Mouse (Mus musculus): ENCODE data around the gene Cmtm8. TPM values are rescaled to one million over a fixed set of nuclear protein-coding genes. Genes with fewer than 3 reads are reported as not detected.

Gene Cmtm8
- polyA plus RNA-seq, 1 experiment from 2014 or later = 25.3 TPM

- Histone ChIP-seq H3K27me3 (no peaks in the 10 kb centered on the region), H3K27ac (replicated peaks) (no peak overlapping the region), H3K9ac (no peak overlapping the region), H3K4me1 (peaks cover 33% of the 10 kb centered on the region), H3K36me3 (peaks cover 12% of the 10 kb centered on the region), H3K9me3 (replicated peaks) (no peaks in the 10 kb centered on the region), H3K4me2 (replicated peaks) (no peak overlapping the region), H3K4me3 (replicated peaks) (no peak overlapping the region)
- 85% methylated on average over 7 of the region's 7 CpGs for WGBS
- no peak for ATAC-seq (ENCODE audit: insufficient number of reproducible peaks, low FRiP score, low TSS enrichment, low read depth)
These were observed 72.4 kb downstream of the Cmtm8 start for GRCm38 (mm10) chr9:114771565-114771964.

- H3K27ac ChIP-seq (replicated peaks) = no peak overlapping the region
- 75% methylated on average over 4 of the region's 4 CpGs for WGBS
These were observed 73.7 kb downstream of the Cmtm8 start for GRCm38 (mm10) chr9:114770224-114770623.

GRCm38 (mm10) chr9:114768066-114768465, 75.9 kb downstream of the Cmtm8 start:
- no peak overlapping the region for H3K4me2 ChIP-seq (replicated peaks)
- WGBS = 44% methylated on average over 10 of the region's 10 CpGs
- H3K27me3 ChIP-seq = no peaks in the 10 kb centered on the region
- no peaks in the 10 kb centered on the region for H3K9me3 ChIP-seq (replicated peaks)
- H3K9ac ChIP-seq = no peak overlapping the region
- no peak overlapping the region for H3K4me3 ChIP-seq (replicated peaks)
- H3K36me3 ChIP-seq = peaks cover 12% of the 10 kb centered on the region
- peak overlapping the region; percentile 87 for H3K27ac ChIP-seq (replicated peaks)
- ATAC-seq (ENCODE audit: insufficient number of reproducible peaks, low FRiP score, low TSS enrichment, low read depth) = no peak
- H3K4me1 ChIP-seq = peaks cover 19% of the 10 kb centered on the region

More at GRCm38 (mm10) chr9:114770224-114770623, 73.7 kb downstream of the Cmtm8 start:
- no peaks in the 10 kb centered on the region for H3K27me3 ChIP-seq
- ATAC-seq (ENCODE audit: insufficient number of reproducible peaks, low FRiP score, low TSS enrichment, low read depth) = no peak
- H3K9ac ChIP-seq = no peak overlapping the region
- H3K36me3 ChIP-seq = peaks cover 12% of the 10 kb centered on the region
- no peak overlapping the region for H3K4me3 ChIP-seq (replicated peaks)
- H3K9me3 ChIP-seq (replicated peaks) = no peaks in the 10 kb centered on the region
- no peak overlapping the region for H3K4me2 ChIP-seq (replicated peaks)
- peaks cover 30% of the 10 kb centered on the region for H3K4me1 ChIP-seq

- H3K36me3 ChIP-seq = peaks cover 13% of the 10 kb centered on the region
- H3K9ac ChIP-seq = no peak overlapping the region
- no peaks in the 10 kb centered on the region for H3K9me3 ChIP-seq (replicated peaks)
- 47% methylated on average over 2 of the region's 2 CpGs for WGBS
- H3K27ac ChIP-seq (replicated peaks) = peak overlapping the region; percentile 87
- no peak overlapping the region for H3K4me2 ChIP-seq (replicated peaks)
- no peak overlapping the region for H3K4me3 ChIP-seq (replicated peaks)
- H3K4me1 ChIP-seq = peaks cover 19% of the 10 kb centered on the region
- H3K27me3 ChIP-seq = no peaks in the 10 kb centered on the region
- peak; percentile 49; the same call in 1 of the 2 replicates for ATAC-seq (ENCODE audit: insufficient number of reproducible peaks, low FRiP score, low TSS enrichment, low read depth)
These were observed 76.4 kb downstream of the Cmtm8 start for GRCm38 (mm10) chr9:114767507-114767906.

- peak; percentile 69 for ATAC-seq (ENCODE audit: insufficient number of reproducible peaks, low FRiP score, low TSS enrichment, low read depth)
- WGBS = 29% methylated on average over 13 of the region's 13 CpGs
These were observed 76.9 kb downstream of the Cmtm8 start for GRCm38 (mm10) chr9:114767030-114767429.

GRCm38 (mm10) chr9:114763341-114763740, 80.6 kb downstream of the Cmtm8 start:
- no peaks in the 10 kb centered on the region for H3K9me3 ChIP-seq (replicated peaks)
- peaks cover 36% of the 10 kb centered on the region for H3K36me3 ChIP-seq
- H3K9ac ChIP-seq = no peak overlapping the region
- 59% methylated on average over 13 of the region's 13 CpGs for WGBS
- no peak for ATAC-seq (ENCODE audit: insufficient number of reproducible peaks, low FRiP score, low TSS enrichment, low read depth)
- peaks cover 19% of the 10 kb centered on the region for H3K4me1 ChIP-seq
- H3K27ac ChIP-seq (replicated peaks) = no peak overlapping the region
- no peak overlapping the region for H3K4me2 ChIP-seq (replicated peaks)
- H3K27me3 ChIP-seq = no peaks in the 10 kb centered on the region
- no peak overlapping the region for H3K4me3 ChIP-seq (replicated peaks)

More at GRCm38 (mm10) chr9:114767030-114767429, 76.9 kb downstream of the Cmtm8 start:
- no peak overlapping the region for H3K9ac ChIP-seq
- H3K27ac ChIP-seq (replicated peaks) = peak overlapping the region; percentile 87
- peaks cover 13% of the 10 kb centered on the region for H3K36me3 ChIP-seq
- peaks cover 19% of the 10 kb centered on the region for H3K4me1 ChIP-seq
- 0 out of 2 replicates have a peak overlapping the region, but pooled peaks have one; percentile 8 for H3K4me2 ChIP-seq (replicated peaks)
- H3K9me3 ChIP-seq (replicated peaks) = no peaks in the 10 kb centered on the region
- H3K27me3 ChIP-seq = no peaks in the 10 kb centered on the region
- no peak overlapping the region for H3K4me3 ChIP-seq (replicated peaks)

- Histone ChIP-seq H3K4me2 (replicated peaks) (no peak overlapping the region), H3K4me1 (peaks cover 6% of the 10 kb centered on the region), H3K9me3 (replicated peaks) (no peaks in the 10 kb centered on the region), H3K27me3 (no peaks in the 10 kb centered on the region), H3K4me3 (replicated peaks) (no peak overlapping the region), H3K27ac (replicated peaks) (no peak overlapping the region), H3K9ac (no peak overlapping the region), H3K36me3 (peaks cover 40% of the 10 kb centered on the region)
- no peak for ATAC-seq (ENCODE audit: insufficient number of reproducible peaks, low FRiP score, low TSS enrichment, low read depth)
- WGBS = 71% methylated on average over 11 of the region's 11 CpGs
These were observed 82.1 kb downstream of the Cmtm8 start for GRCm38 (mm10) chr9:114761848-114762247.

- no peak overlapping the region for H3K27ac ChIP-seq (replicated peaks)
- H3K9ac ChIP-seq = no peak overlapping the region
- H3K4me1 ChIP-seq = no peaks in the 10 kb centered on the region
- 82% methylated on average over 5 of the region's 5 CpGs for WGBS
- H3K36me3 ChIP-seq = peaks cover 50% of the 10 kb centered on the region
- H3K4me3 ChIP-seq (replicated peaks) = no peak overlapping the region
- H3K9me3 ChIP-seq (replicated peaks) = no peaks in the 10 kb centered on the region
- H3K4me2 ChIP-seq (replicated peaks) = no peak overlapping the region
- H3K27me3 ChIP-seq = no peaks in the 10 kb centered on the region
- no peak for ATAC-seq (ENCODE audit: insufficient number of reproducible peaks, low FRiP score, low TSS enrichment, low read depth)
These were observed 83.6 kb downstream of the Cmtm8 start for GRCm38 (mm10) chr9:114760353-114760752.

- no peak overlapping the region for H3K4me2 ChIP-seq (replicated peaks)
- no peak for ATAC-seq (ENCODE audit: insufficient number of reproducible peaks, low FRiP score, low TSS enrichment, low read depth)
- 83% methylated on average over 4 of the region's 4 CpGs for WGBS
- no peak overlapping the region for H3K27ac ChIP-seq (replicated peaks)
- no peaks in the 10 kb centered on the region for H3K9me3 ChIP-seq (replicated peaks)
- peaks cover 54% of the 10 kb centered on the region for H3K36me3 ChIP-seq
- no peaks in the 10 kb centered on the region for H3K27me3 ChIP-seq
- H3K9ac ChIP-seq = no peak overlapping the region
- no peaks in the 10 kb centered on the region for H3K4me1 ChIP-seq
- no peak overlapping the region for H3K4me3 ChIP-seq (replicated peaks)
These were observed 84.1 kb downstream of the Cmtm8 start for GRCm38 (mm10) chr9:114759886-114760285.

- H3K36me3 ChIP-seq = peaks cover 55% of the 10 kb centered on the region
These were observed 85.2 kb downstream of the Cmtm8 start for GRCm38 (mm10) chr9:114758801-114759200.

GRCm38 (mm10) chr9:114758272-114758671, 85.7 kb downstream of the Cmtm8 start:
- H3K4me3 ChIP-seq (replicated peaks) = no peak overlapping the region
- 77% methylated on average over 7 of the region's 7 CpGs for WGBS
- H3K4me2 ChIP-seq (replicated peaks) = no peak overlapping the region
- ATAC-seq (ENCODE audit: insufficient number of reproducible peaks, low FRiP score, low TSS enrichment, low read depth) = no peak
- no peak overlapping the region for H3K27ac ChIP-seq (replicated peaks)
- no peaks in the 10 kb centered on the region for H3K27me3 ChIP-seq
- peaks cover 2% of the 10 kb centered on the region; the same call in 1 of the 2 replicates for H3K4me1 ChIP-seq
- no peak overlapping the region for H3K9ac ChIP-seq
- H3K36me3 ChIP-seq = peaks cover 55% of the 10 kb centered on the region
- no peaks in the 10 kb centered on the region for H3K9me3 ChIP-seq (replicated peaks)

More at GRCm38 (mm10) chr9:114758801-114759200, 85.2 kb downstream of the Cmtm8 start:
- Histone ChIP-seq H3K4me3 (replicated peaks) (no peak overlapping the region), H3K4me2 (replicated peaks) (no peak overlapping the region), H3K27ac (replicated peaks) (no peak overlapping the region), H3K9ac (no peak overlapping the region), H3K27me3 (no peaks in the 10 kb centered on the region), H3K9me3 (replicated peaks) (no peaks in the 10 kb centered on the region), H3K4me1 (no peaks in the 10 kb centered on the region)
- no peak for ATAC-seq (ENCODE audit: insufficient number of reproducible peaks, low FRiP score, low TSS enrichment, low read depth)
- 77% methylated on average over 5 of the region's 5 CpGs for WGBS

- no peaks in the 10 kb centered on the region for H3K27me3 ChIP-seq
- H3K36me3 ChIP-seq = peaks cover 34% of the 10 kb centered on the region
- peak; percentile 85 for ATAC-seq (ENCODE audit: insufficient number of reproducible peaks, low FRiP score, low TSS enrichment, low read depth)
- WGBS = 4% methylated on average over 36 of the region's 36 CpGs
- H3K9me3 ChIP-seq (replicated peaks) = no peaks in the 10 kb centered on the region
- H3K27ac ChIP-seq (replicated peaks) = peak overlapping the region; percentile 82
- H3K9ac ChIP-seq = peak overlapping the region; percentile 50
- H3K4me2 ChIP-seq (replicated peaks) = peak overlapping the region; percentile 73
- H3K4me3 ChIP-seq (replicated peaks) = peak overlapping the region; percentile 60
- peaks cover 10% of the 10 kb centered on the region; the same call in 1 of the 2 replicates for H3K4me1 ChIP-seq
These were observed 91.0 kb downstream of the Cmtm8 start for GRCm38 (mm10) chr9:114752863-114753484.

Measured in embryonic facial prominence, embryonic 15.5 days (tissue).